Mouse (Mus musculus) liver, embryonic 14.5 days (tissue): ENCODE data around the gene Sap18b. TPM values are rescaled to one million over a fixed set of nuclear protein-coding genes. Genes with fewer than 3 reads are reported as not detected.

Source experiments
- ATAC-seq: fragments of 200-750 bp; cut with Nextera tagmentation; 2 replicates; pipeline ENCODE4 v1.8.0; 2017; ENCODE audit warnings: moderate number of reproducible peaks, mild to moderate bottlenecking, moderate library complexity; ENCODE audit not compliant: insufficient read depth
- DNase-seq, 3 experiments: peaks; one replicate each; pipeline ENCODE4 v3.0.0-alpha.2; 2012 to 2013; ENCODE audit warnings: low read depth in 3 of 3, low spot score in 3 of 3
- H3K27ac ChIP-seq: fragments of 300-500 bp; sonication (generic); 2 replicates; pipeline ENCODE4 v1.5.1; 2014; ENCODE audit warnings: moderate library complexity, mild to moderate bottlenecking, control low read depth, inconsistent platforms
- H3K27me3 ChIP-seq: fragments of 300-500 bp; sonication (generic); 2 replicates; pipeline ENCODE4 v1.6.1; 2014; ENCODE audit warnings: mild to moderate bottlenecking, low read length, moderate library complexity; ENCODE audit not compliant: control insufficient read depth, insufficient read depth
- H3K36me3 ChIP-seq: fragments of 300-500 bp; sonication (generic); replicated peaks from 2 replicates; pipeline ENCODE4 v1.6.1; 2014; ENCODE audit warnings: low read depth; ENCODE audit not compliant: control insufficient read depth, insufficient read depth
- H3K4me1 ChIP-seq, 2 experiments: fragments of 200-500 bp in 1 of 2; fragments of 300-500 bp in 1 of 2; sonication (generic) in 1 of 2; replicated peaks; 2 replicates each; pipeline ENCODE4 v1.6.1; 2012 to 2014; ENCODE audit warnings: antibody characterized with exemption in 1 of 2, inconsistent platforms in 1 of 2, low read length in 1 of 2; ENCODE audit not compliant: control insufficient read depth in 2 of 2, insufficient read depth in 2 of 2
- H3K4me2 ChIP-seq: fragments of 300-500 bp; sonication (generic); 2 replicates; pipeline ENCODE4 v1.6.1; 2014; ENCODE audit warnings: low read depth, mild to moderate bottlenecking, control low read depth, moderate library complexity
- H3K4me3 ChIP-seq, 2 experiments: fragments of 200-500 bp in 1 of 2; fragments of 300-500 bp in 1 of 2; sonication (generic) in 1 of 2; 2 replicates each; pipeline ENCODE4 v1.5.1; 2012 to 2014; ENCODE audit warnings: low read depth in 2 of 2, low read length in 2 of 2, mild to moderate bottlenecking in 2 of 2, control low read depth in 1 of 2, inconsistent platforms in 1 of 2, moderate library complexity in 1 of 2; ENCODE audit not compliant: insufficient read depth in 1 of 2
- H3K9ac ChIP-seq: fragments of 300-500 bp; sonication (generic); replicated peaks from 2 replicates; pipeline ENCODE4 v1.6.1; 2014; ENCODE audit warnings: mild to moderate bottlenecking, control low read depth, moderate library complexity
- H3K9me3 ChIP-seq: fragments of 300-500 bp; sonication (generic); 2 replicates; pipeline ENCODE4 v1.6.1; 2016; ENCODE audit warnings: low read length, mixed read lengths; ENCODE audit not compliant: control insufficient read depth
- CTCF ChIP-seq: IDR thresholded peaks from 2 replicates; pipeline ENCODE4 v1.5.1; 2016; ENCODE audit warnings: antibody characterized with exemption, low read depth, control low read depth
- EP300 ChIP-seq: IDR thresholded peaks from 2 replicates; pipeline ENCODE4 v1.6.1; 2016; ENCODE audit warnings: antibody characterized with exemption, low read depth
- WGBS: fragments of 180-500 bp; shearing (Covaris S2); extraction: QIAGEN DNeasy Blood & Tissue Kit; methylation state at CpG from one replicate; pipeline ENCODE4 v1.1.7; 2014; ENCODE audit not compliant: insufficient replicate concordance; 5-methylcytosine and 5-hydroxymethylcytosine counted together
- polyA plus RNA-seq, 2 experiments: library from polyadenylated mRNA; depleted of rRNA in 1 of 2; stranded (reverse) in 1 of 2; unstranded in 1 of 2; fragments of >200 nt; fragmentation: Nextera tagmentation in 1 of 2; extraction: Ambion mirVana in 1 of 2; gene quantifications; 2 replicates each; pipeline versions ENCODE4 v1.2.1 to v1.2.3; 2012 to 2014

The Sap18b gene
- polyA plus RNA-seq, 2 experiments = 75.6 to 247 TPM

DNA sequence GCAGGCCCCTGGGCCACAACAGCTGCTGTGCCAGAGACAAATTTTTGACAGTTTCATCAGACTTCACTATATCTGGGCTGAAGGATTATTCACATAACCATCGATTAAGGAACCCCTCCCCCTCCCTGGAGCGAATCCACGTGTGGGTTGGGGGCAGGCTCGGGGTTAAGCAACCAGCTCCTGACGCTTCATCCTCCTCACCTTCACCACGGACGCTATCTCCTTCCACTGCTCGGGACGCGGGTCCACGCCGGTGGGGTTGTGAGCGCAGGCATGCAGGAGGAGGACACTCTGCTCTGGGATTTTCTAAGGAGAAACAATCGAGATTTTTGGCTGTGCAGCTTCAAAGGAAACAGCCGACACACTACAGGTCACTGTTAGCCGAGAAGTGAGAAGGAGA is 46.5 kb downstream of the Sap18b start:
- 85% methylated on average over 16 of the region's 16 CpGs for WGBS
- no peak for TF ChIP-seq EP300
- no peak for TF ChIP-seq CTCF
- peaks cover 43% of the 10 kb centered on the region for H3K36me3 ChIP-seq
- no peaks in the 10 kb centered on the region for H3K27me3 ChIP-seq
- ATAC-seq (no peak), DNase-seq (no peak)
- H3K27ac ChIP-seq = no peak overlapping the region
- H3K9ac ChIP-seq = no peak overlapping the region
- H3K4me2 ChIP-seq = no peak overlapping the region
- H3K9me3 ChIP-seq = no peaks in the 10 kb centered on the region
- H3K4me1 ChIP-seq = no peaks in the 10 kb centered on the region
- no peak overlapping the region for H3K4me3 ChIP-seq

DNA sequence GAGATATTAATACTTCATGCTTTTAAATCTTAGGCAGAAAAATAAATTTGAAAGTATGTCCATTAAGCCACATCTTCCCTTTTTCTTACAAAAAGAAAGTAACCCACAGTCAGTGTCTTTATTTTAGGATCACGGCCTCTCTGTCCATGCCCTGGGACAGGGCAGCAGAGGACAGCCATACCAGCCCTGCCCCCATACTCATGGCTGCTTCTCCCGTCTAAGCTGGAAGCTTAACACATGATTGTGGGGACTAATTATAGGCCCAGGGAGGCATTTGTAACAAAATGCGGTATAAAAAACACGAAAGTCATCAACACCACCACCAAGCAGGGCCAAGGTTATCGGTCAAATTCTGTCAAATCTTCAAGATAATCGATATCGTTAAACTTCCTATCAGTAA is 50.1 kb downstream of the Sap18b start:
- 79% methylated on average over 7 of the region's 7 CpGs for WGBS
- DNase-seq = no peak
- Histone ChIP-seq H3K9me3 (no peaks in the 10 kb centered on the region), H3K36me3 (peaks cover 40% of the 10 kb centered on the region), H3K9ac (no peak overlapping the region), H3K4me3 (no peak overlapping the region), H3K4me2 (no peak overlapping the region), H3K4me1 (peaks cover 0 to 5% of the 10 kb centered on the region in 2 experiments; a peak in 1 of 4 replicates), H3K27me3 (no peaks in the 10 kb centered on the region), H3K27ac (no peak overlapping the region)
- ATAC-seq = no peak
- TF ChIP-seq CTCF (no peak), EP300 (no peak)

Other genes starting within 250 kb of the Sap18b start
- not detected in 2 replicates for gene Prss54, start 249.0 kb upstream of the Sap18b start, polyA plus RNA-seq (2012; rRNA removed)
- gene Prss54, start 249.0 kb upstream of the Sap18b start, polyA plus RNA-seq (2014; fragmentation: Nextera tagmentation; extraction: Ambion mirVana) = not detected in 2 replicates
- gene Gins3, start 191.9 kb upstream of the Sap18b start, polyA plus RNA-seq (2012; rRNA removed) = 3.2 and 4.9 TPM in 2 replicates
- 9.4 and 9.8 TPM in 2 replicates for gene Gins3, start 191.9 kb upstream of the Sap18b start, polyA plus RNA-seq (2014; fragmentation: Nextera tagmentation; extraction: Ambion mirVana)
- 0.81 and 0.95 TPM in 2 replicates for gene Ndrg4, start 148.4 kb upstream of the Sap18b start, polyA plus RNA-seq (2012; rRNA removed)
- 0.62 and 1.0 TPM in 2 replicates for gene Ndrg4, start 148.4 kb upstream of the Sap18b start, polyA plus RNA-seq (2014; fragmentation: Nextera tagmentation; extraction: Ambion mirVana)
- gene Setd6, start 109.5 kb upstream of the Sap18b start, polyA plus RNA-seq (2012; rRNA removed) = 8.2 and 16.0 TPM in 2 replicates
- gene Setd6, start 109.5 kb upstream of the Sap18b start, polyA plus RNA-seq (2014; fragmentation: Nextera tagmentation; extraction: Ambion mirVana) = 15.0 and 17.4 TPM in 2 replicates
- gene Cnot1, start 17.9 kb upstream of the Sap18b start, polyA plus RNA-seq (2012; rRNA removed) = 39.1 and 41.8 TPM in 2 replicates
- gene Cnot1, start 17.9 kb upstream of the Sap18b start, polyA plus RNA-seq (2014; fragmentation: Nextera tagmentation; extraction: Ambion mirVana) = 33.1 and 38.6 TPM in 2 replicates
- 5.5 and 5.6 TPM in 2 replicates for gene Slc38a7, start 28.2 kb downstream of the Sap18b start, polyA plus RNA-seq (2012; rRNA removed)
- 6.7 and 7.5 TPM in 2 replicates for gene Slc38a7, start 28.2 kb downstream of the Sap18b start, polyA plus RNA-seq (2014; fragmentation: Nextera tagmentation; extraction: Ambion mirVana)
- 91.7 and 107 TPM in 2 replicates for gene Got2, start 63.2 kb downstream of the Sap18b start, polyA plus RNA-seq (2012; rRNA removed)
- gene Got2, start 63.2 kb downstream of the Sap18b start, polyA plus RNA-seq (2014; fragmentation: Nextera tagmentation; extraction: Ambion mirVana) = 69.8 and 79.3 TPM in 2 replicates